Mouse (Mus musculus): Measurements from ENCODE around the gene Kif9. TPM values are rescaled to one million over a fixed set of nuclear protein-coding genes. Genes with fewer than 3 reads are reported as not detected.
A peak's percentile ranks its signal among the peaks of the same experiment; 100 is the strongest.

Gene Kif9
- total and polyA plus RNA-seq, 3 experiments: 0.54 to 0.72 TPM; not detected in 1

DNA sequence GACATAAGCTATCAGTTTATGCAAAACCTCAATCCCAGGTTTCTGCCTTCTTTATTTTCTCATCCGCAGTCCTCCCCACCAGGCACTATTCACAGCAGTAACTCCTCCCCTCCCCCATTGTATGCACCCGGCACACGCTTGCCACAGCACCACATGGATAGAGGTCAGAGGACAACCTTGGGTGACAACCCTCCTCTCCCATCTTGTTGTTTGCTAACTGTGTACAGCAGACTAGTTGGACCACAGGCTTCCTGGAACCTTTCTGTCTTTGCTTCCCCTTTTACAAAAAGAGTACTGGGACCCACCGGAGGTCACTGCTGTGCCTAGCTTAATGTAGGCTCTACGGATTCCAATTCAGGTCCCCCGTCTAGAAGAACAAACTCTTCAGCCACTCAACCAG lies 36.2 kb upstream of the Kif9 start:
- Histone ChIP-seq H3K79me2 (ENCODE audit: control insufficient read depth, insufficient read depth, low read length, poor library complexity) (no peaks in the 10 kb centered on the region), H3K9ac (ENCODE audit: control insufficient read depth, low read depth, low read length, poor library complexity, severe bottlenecking) (no peak overlapping the region), H3K36me3 (ENCODE audit: control insufficient read depth in 1 of 2, insufficient read depth in 2 of 2, low read length in 2 of 2) (no peaks in the 10 kb centered on the region), H3K9me3 (replicated peaks; ENCODE audit: insufficient read depth, low read length) (no peaks in the 10 kb centered on the region), H3K4me1 (ENCODE audit: control insufficient read depth in 1 of 2, insufficient read depth in 2 of 2, low read length in 2 of 2) (no peaks in the 10 kb centered on the region), H3K27me3 (ENCODE audit: control insufficient read depth in 1 of 2, insufficient read depth in 2 of 2, low read length in 2 of 2) (no peaks in the 10 kb centered on the region), H3K27ac (ENCODE audit: control insufficient read depth, low read depth, low read length) (no peak overlapping the region), H3K4me3 (ENCODE audit: control insufficient read depth in 1 of 2, insufficient read depth in 1 of 2, low read depth in 2 of 2, low read length in 2 of 2) (no peak overlapping the region)
- no peak for TF ChIP-seq TBP (IDR thresholded peaks at IDR 0.05; ENCODE audit: low read depth, low read length)
- no peak for DNase-seq (ENCODE audit: low read depth, low spot score)

DNA sequence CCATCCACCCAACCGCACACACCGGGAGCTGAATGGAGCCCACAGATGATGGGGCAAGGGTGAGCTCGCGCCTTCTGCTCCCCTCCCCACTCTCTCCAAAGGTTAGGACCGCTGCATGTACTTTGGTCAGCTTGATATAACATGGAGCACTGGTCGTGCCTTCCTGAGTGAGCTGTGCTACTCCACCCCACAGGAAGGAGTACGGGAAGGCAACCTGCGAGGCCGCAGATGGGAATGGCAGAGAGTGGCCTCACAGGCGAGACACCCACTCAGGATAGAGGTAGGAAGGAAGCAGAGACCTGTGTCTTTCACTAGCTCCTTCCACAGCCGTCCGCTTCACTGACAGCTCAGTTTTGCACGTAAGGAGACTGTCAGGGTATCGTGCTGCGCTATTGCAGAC lies 28.4 kb upstream of the Kif9 start:
- no peak overlapping the region for H3K27ac ChIP-seq (ENCODE audit: control insufficient read depth, low read depth, low read length)
- H3K36me3 ChIP-seq (ENCODE audit: control insufficient read depth in 1 of 2, insufficient read depth in 2 of 2, low read length in 2 of 2): no peaks in the 10 kb centered on the region
- H3K4me1 ChIP-seq (ENCODE audit: control insufficient read depth in 1 of 2, insufficient read depth in 2 of 2, low read length in 2 of 2): peaks cover 0 to 6% of the 10 kb centered on the region in 2 experiments; a peak in 2 of 4 replicates
- no peak for DNase-seq (ENCODE audit: low read depth, low spot score)
- no peaks in the 10 kb centered on the region for H3K9me3 ChIP-seq (replicated peaks; ENCODE audit: insufficient read depth, low read length)
- H3K9ac ChIP-seq (ENCODE audit: control insufficient read depth, low read depth, low read length, poor library complexity, severe bottlenecking): no peak overlapping the region
- no peaks in the 10 kb centered on the region for H3K27me3 ChIP-seq (ENCODE audit: control insufficient read depth in 1 of 2, insufficient read depth in 2 of 2, low read length in 2 of 2)
- H3K79me2 ChIP-seq (ENCODE audit: control insufficient read depth, insufficient read depth, low read length, poor library complexity): no peaks in the 10 kb centered on the region
- TF ChIP-seq UBTF (IDR thresholded peaks at IDR 0.05; ENCODE audit: borderline replicate concordance, insufficient read depth, low read depth, low read length) (no peak), EP300 (IDR thresholded peaks at IDR 0.05; ENCODE audit: low read depth in 1 of 2, low read length in 2 of 2) (no peak), ZMIZ1 (IDR thresholded peaks at IDR 0.05; ENCODE audit: low read depth, low read length) (no peak), JUND (IDR thresholded peaks at IDR 0.05; ENCODE audit: low read depth, low read length) (no peak), BHLHE40 (IDR thresholded peaks at IDR 0.05; ENCODE audit: borderline replicate concordance, low read depth, low read length) (no peak), TBP (IDR thresholded peaks at IDR 0.05; ENCODE audit: low read depth, low read length) (no peak), ELF1 (IDR thresholded peaks at IDR 0.05; ENCODE audit: low read depth, low read length) (no peak), CHD1 (IDR thresholded peaks at IDR 0.05; ENCODE audit: low read depth, low read length) (no peak), E2F4 (IDR thresholded peaks at IDR 0.05; ENCODE audit: borderline replicate concordance, low read depth, low read length) (no peak), SIN3A (IDR thresholded peaks at IDR 0.05; ENCODE audit: low read length) (no peak), TAL1 (IDR thresholded peaks at IDR 0.05; ENCODE audit: low read length) (no peak), KAT2A (conservative IDR thresholded peaks at IDR 0.05; ENCODE audit: low read depth, low read length) (no peak), RCOR1 (IDR thresholded peaks at IDR 0.05; ENCODE audit: low read depth, low read length) (no peak)
- H3K4me3 ChIP-seq (ENCODE audit: control insufficient read depth in 1 of 2, insufficient read depth in 1 of 2, low read depth in 2 of 2, low read length in 2 of 2): no peak overlapping the region

DNA sequence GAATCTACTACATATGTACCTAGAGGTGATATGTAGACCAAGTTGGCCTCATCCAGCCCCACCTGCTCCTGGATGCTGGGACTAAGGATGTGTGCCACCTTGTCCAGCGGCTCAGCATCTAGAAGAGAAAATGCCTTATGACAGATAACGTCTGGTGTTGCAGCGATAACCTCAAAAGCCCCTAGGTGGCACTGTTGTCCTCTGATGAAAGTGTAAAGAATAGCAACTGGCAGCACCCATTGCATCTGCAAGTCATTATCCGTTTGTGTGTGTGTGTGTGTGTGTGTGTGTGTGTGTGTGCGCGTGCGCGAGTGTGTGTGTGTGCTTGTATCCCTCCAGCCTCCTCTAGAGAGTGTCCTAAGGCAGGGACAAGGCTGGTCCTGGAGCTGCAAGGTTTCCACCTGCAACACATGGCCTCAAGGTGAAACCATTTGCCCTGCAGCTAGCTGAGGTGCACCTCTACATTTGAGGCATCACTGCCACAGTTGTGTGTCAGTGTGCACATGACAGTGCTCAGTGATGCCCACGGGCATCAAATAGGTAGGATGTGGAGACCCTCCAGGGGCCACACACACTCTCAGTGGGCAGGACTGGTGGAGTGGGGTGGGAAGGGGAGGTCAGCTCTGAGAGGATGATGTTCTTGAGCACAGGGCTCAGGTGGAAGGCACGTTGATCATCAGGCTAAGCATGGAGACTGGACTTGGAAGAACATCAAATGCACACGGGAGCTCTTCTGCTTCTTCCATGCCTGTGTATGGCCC lies 27.7 kb upstream of the Kif9 start:
- no peak overlapping the region for H3K4me3 ChIP-seq (ENCODE audit: control insufficient read depth in 1 of 2, insufficient read depth in 1 of 2, low read depth in 2 of 2, low read length in 2 of 2)
- H3K79me2 ChIP-seq (ENCODE audit: control insufficient read depth, insufficient read depth, low read length, poor library complexity): no peaks in the 10 kb centered on the region
- H3K36me3 ChIP-seq (ENCODE audit: control insufficient read depth in 1 of 2, insufficient read depth in 2 of 2, low read length in 2 of 2): no peaks in the 10 kb centered on the region
- no peak for TF ChIP-seq GABPA (IDR thresholded peaks at IDR 0.05; ENCODE audit: low read depth, low read length)
- TF ChIP-seq KAT2A (conservative IDR thresholded peaks at IDR 0.05; ENCODE audit: low read depth, low read length): no peak
- peak; percentile 77 for TF ChIP-seq SIN3A (IDR thresholded peaks at IDR 0.05; ENCODE audit: low read length)
- no peak for TF ChIP-seq CHD2 (IDR thresholded peaks at IDR 0.05; ENCODE audit: low read length)
- TF ChIP-seq ETS1 (IDR thresholded peaks at IDR 0.05; ENCODE audit: low read depth, low read length): no peak; the same call in 1 of the 2 replicates
- no peak for TF ChIP-seq USF1 (IDR thresholded peaks at IDR 0.05; ENCODE audit: low read depth, low read length)
- TF ChIP-seq TAL1 (IDR thresholded peaks at IDR 0.05; ENCODE audit: low read length): no peak
- no peak for TF ChIP-seq ELF1 (IDR thresholded peaks at IDR 0.05; ENCODE audit: low read depth, low read length)
- no peak for TF ChIP-seq NELFE (IDR thresholded peaks at IDR 0.05; ENCODE audit: low read depth, low read length)
- peak; percentile 69 to 94 (median 77) for TF ChIP-seq CTCF (IDR thresholded peaks at IDR 0.05 in 2 of 3, conservative IDR thresholded peaks at IDR 0.05 in 1 of 3; ENCODE audit: control insufficient read depth in 1 of 3, insufficient read depth in 1 of 3, low read depth in 2 of 3, low read length in 3 of 3, poor library complexity in 1 of 3, severe bottlenecking in 1 of 3)
- TF ChIP-seq MAFK (IDR thresholded peaks at IDR 0.05; ENCODE audit: borderline replicate concordance, low read depth, low read length): no peak
- TF ChIP-seq RCOR1 (IDR thresholded peaks at IDR 0.05; ENCODE audit: low read depth, low read length): peak; percentile 6; the same call in 1 of the 2 replicates
- no peak for TF ChIP-seq USF2 (IDR thresholded peaks at IDR 0.05; ENCODE audit: borderline replicate concordance in 1 of 2, insufficient read depth in 1 of 2, low read depth in 1 of 2, low read length in 2 of 2)
- peak; percentile 90 for TF ChIP-seq SMC3 (IDR thresholded peaks at IDR 0.05; ENCODE audit: low read depth, low read length)
- TF ChIP-seq MYC (IDR thresholded peaks at IDR 0.05; ENCODE audit: low read depth, low read length): peak; percentile 38; the same call in 1 of the 2 replicates
- no peak for TF ChIP-seq ZMIZ1 (IDR thresholded peaks at IDR 0.05; ENCODE audit: low read depth, low read length)
- TF ChIP-seq GATA1 (IDR thresholded peaks at IDR 0.05; ENCODE audit: low read depth, low read length): peak; percentile 67

More for the DNA sequence above, 27.7 kb upstream of the Kif9 start:
- Histone ChIP-seq H3K27me3 (ENCODE audit: control insufficient read depth in 1 of 2, insufficient read depth in 2 of 2, low read length in 2 of 2) (no peaks in the 10 kb centered on the region), H3K27ac (ENCODE audit: control insufficient read depth, low read depth, low read length) (no peak overlapping the region), H3K9me3 (replicated peaks; ENCODE audit: insufficient read depth, low read length) (no peaks in the 10 kb centered on the region), H3K9ac (ENCODE audit: control insufficient read depth, low read depth, low read length, poor library complexity, severe bottlenecking) (no peak overlapping the region), H3K4me1 (ENCODE audit: control insufficient read depth in 1 of 2, insufficient read depth in 2 of 2, low read length in 2 of 2) (peaks cover 0 to 6% of the 10 kb centered on the region in 2 experiments; a peak in 2 of 4 replicates)
- DNase-seq (ENCODE audit: low read depth, low spot score): peak; percentile 93
